Comparison of ENCODE assay signal across 9 mouse cellular contexts in genomic region chr1:139267844-139268243, GRCm38 (mm10).
DNase-seq lines count a peak whose midpoint lies in the region; ATAC-seq and TF ChIP-seq lines count a peak whose summit lies in the region.
"Had no signal": no experiment of that assay in that cellular context is flagged by ENCODE, and none has a peak within 500 bp of the region (broad histone marks: within the 10 kb centered on the region; RNA-seq: fewer than 3 reads in every experiment).

No protein-coding gene starts in this region.

- peak; percentile 75; the same call in 1 of the 2 replicates for ATAC-seq in forebrain, embryonic 12.5 days (ENCODE audit: low FRiP score)
- ATAC-seq in kidney, postnatal 0 days (replicated peaks; ENCODE audit: low FRiP score, low read depth) = no peak
- 0 out of 2 replicates have a peak, but pooled peaks have one; percentile 45 for ATAC-seq in lung, embryonic 16.5 days (ENCODE audit: low read depth)

- DNase-seq in adrenal gland, adult (ENCODE audit: inconsistent age in 2 of 2, low spot score in 1 of 2) = peak; percentile 9 to 76
- DNase-seq in adrenal gland, adult 8-10 months = no peak
- DNase-seq in 3134 (ENCODE audit: extremely low read depth, insufficient read length, low spot score) = peak; percentile 22
- DNase-seq in adrenal gland, postnatal 36 days = peak; percentile 11 to 53
- peak; percentile 89 for DNase-seq in kidney, postnatal 0 days (ENCODE audit: low spot score)
- peak; percentile 62 to 69 for DNase-seq in right cerebral cortex, postnatal 10 days (ENCODE audit: low spot score in 2 of 2)

- no peak overlapping the region for H3K4me3 ChIP-seq in forebrain, embryonic 12.5 days (replicated peaks)
- H3K4me3 ChIP-seq in kidney, postnatal 0 days (replicated peaks; ENCODE audit: low read depth, low read length) = no peak overlapping the region
- H3K4me3 ChIP-seq in lung, embryonic 16.5 days (ENCODE audit: low read length) = no peak overlapping the region
- H3K4me3 ChIP-seq: heart, embryonic 15.5 days had no signal

- no peak overlapping the region for H3K27ac ChIP-seq in forebrain, embryonic 12.5 days
- no peak overlapping the region for H3K27ac ChIP-seq in kidney, postnatal 0 days
- no peak overlapping the region for H3K27ac ChIP-seq in lung, embryonic 16.5 days (ENCODE audit: low read length)
- H3K27ac ChIP-seq: heart, embryonic 15.5 days had no signal

- no peaks in the 10 kb centered on the region for H3K4me1 ChIP-seq in forebrain, embryonic 12.5 days
- no peaks in the 10 kb centered on the region for H3K4me1 ChIP-seq in kidney, postnatal 0 days (replicated peaks; ENCODE audit: insufficient read depth, low read length)
- H3K4me1 ChIP-seq in lung, embryonic 16.5 days (replicated peaks; ENCODE audit: control insufficient read depth, insufficient read depth, low read length) = no peaks in the 10 kb centered on the region
- H3K4me1 ChIP-seq: heart, embryonic 15.5 days had no signal

- H3K4me2 ChIP-seq in forebrain, embryonic 12.5 days = no peak overlapping the region
- H3K4me2 ChIP-seq in kidney, postnatal 0 days (ENCODE audit: low read length) = no peak overlapping the region
- no peak overlapping the region for H3K4me2 ChIP-seq in lung, embryonic 16.5 days (ENCODE audit: low read depth, low read length)
- H3K4me2 ChIP-seq: heart, embryonic 15.5 days had no signal

- H3K9me3 ChIP-seq in forebrain, embryonic 12.5 days = no peaks in the 10 kb centered on the region
- no peaks in the 10 kb centered on the region for H3K9me3 ChIP-seq in kidney, postnatal 0 days (replicated peaks; ENCODE audit: low read length)
- no peaks in the 10 kb centered on the region for H3K9me3 ChIP-seq in lung, embryonic 16.5 days (ENCODE audit: control insufficient read depth, low read length)
- H3K9me3 ChIP-seq: heart, embryonic 15.5 days had no signal

- H3K9ac ChIP-seq in forebrain, embryonic 12.5 days = no peak overlapping the region
- H3K9ac ChIP-seq in kidney, postnatal 0 days (ENCODE audit: low read depth, low read length) = no peak overlapping the region
- H3K9ac ChIP-seq in lung, embryonic 16.5 days (ENCODE audit: low read length) = no peak overlapping the region
- H3K9ac ChIP-seq: heart, embryonic 15.5 days had no signal

- H3K27me3 ChIP-seq in forebrain, embryonic 12.5 days = no peaks in the 10 kb centered on the region
- no peaks in the 10 kb centered on the region for H3K27me3 ChIP-seq in kidney, postnatal 0 days (ENCODE audit: insufficient read depth, low read length)
- no peaks in the 10 kb centered on the region for H3K27me3 ChIP-seq in lung, embryonic 16.5 days (ENCODE audit: control insufficient read depth, insufficient read depth, low read depth, low read length)
- H3K27me3 ChIP-seq: heart, embryonic 15.5 days had no signal

- WGBS in forebrain, embryonic 12.5 days = 20% methylated on average over 6 of the region's 6 CpGs
- 15% methylated on average over 6 of the region's 6 CpGs for WGBS in kidney, postnatal 0 days
- WGBS in lung, embryonic 16.5 days = 16% methylated on average over 6 of the region's 6 CpGs

- no peaks in the 10 kb centered on the region for H3K36me3 ChIP-seq in forebrain, embryonic 12.5 days (replicated peaks)
- H3K36me3 ChIP-seq in kidney, postnatal 0 days (ENCODE audit: insufficient read depth, low read length) = no peaks in the 10 kb centered on the region
- H3K36me3 ChIP-seq in lung, embryonic 16.5 days (ENCODE audit: control insufficient read depth, insufficient read depth, low read length) = no peaks in the 10 kb centered on the region
- H3K36me3 ChIP-seq: heart, embryonic 15.5 days had no signal

- peak; percentile 92 for TF ChIP-seq CTCF in kidney, postnatal 0 days (IDR thresholded peaks at IDR 0.05; ENCODE audit: low read depth)
